Mouse (Mus musculus) neural tube, embryonic 13.5 days (tissue): ENCODE data around the gene Tcf7l1. TPM values are rescaled to one million over a fixed set of nuclear protein-coding genes. Genes with fewer than 3 reads are reported as not detected.

Experiments used
- ATAC-seq: fragments of 200-750 bp; cut with Nextera tagmentation; 2 replicates; pipeline ENCODE4 v1.8.0; 2017; ENCODE audit warnings: low read depth, mild to moderate bottlenecking, moderate TSS enrichment, moderate library complexity
- H3K27ac ChIP-seq: fragments of 300-500 bp; sonication (generic); replicated peaks from 2 replicates; pipeline ENCODE4 v1.5.1; 2015; ENCODE audit warnings: moderate library complexity, mild to moderate bottlenecking, inconsistent platforms
- H3K27me3 ChIP-seq: fragments of 300-500 bp; sonication (generic); 2 replicates; pipeline ENCODE4 v1.6.1; 2015; ENCODE audit warnings: mild to moderate bottlenecking, inconsistent platforms
- H3K36me3 ChIP-seq: fragments of 300-500 bp; sonication (generic); 2 replicates; pipeline ENCODE4 v1.6.1; 2015; ENCODE audit warnings: mild to moderate bottlenecking, inconsistent platforms
- H3K4me1 ChIP-seq: fragments of 300-500 bp; sonication (generic); replicated peaks from 2 replicates; pipeline ENCODE4 v1.6.1; 2015; ENCODE audit warnings: inconsistent platforms
- H3K4me2 ChIP-seq: fragments of 300-500 bp; sonication (generic); 2 replicates; pipeline ENCODE4 v1.6.1; 2015; ENCODE audit warnings: inconsistent platforms, mild to moderate bottlenecking, moderate library complexity
- H3K4me3 ChIP-seq: fragments of 300-500 bp; sonication (generic); 2 replicates; pipeline ENCODE4 v1.5.1; 2015; ENCODE audit warnings: mild to moderate bottlenecking, inconsistent platforms
- H3K9ac ChIP-seq: fragments of 300-500 bp; sonication (generic); 2 replicates; pipeline ENCODE4 v1.6.1; 2015; ENCODE audit warnings: moderate library complexity, mild to moderate bottlenecking, inconsistent platforms
- H3K9me3 ChIP-seq: fragments of 300-500 bp; sonication (generic); 2 replicates; pipeline ENCODE4 v1.6.1; 2016; ENCODE audit warnings: inconsistent platforms
- WGBS: fragments of 180-500 bp; shearing (Covaris S2); methylation state at CpG from one replicate; pipeline ENCODE4 v1.1.7; 2015; 5-methylcytosine and 5-hydroxymethylcytosine counted together
- polyA plus RNA-seq: library from polyadenylated mRNA; unstranded; fragments of >200 nt; fragmentation: Nextera tagmentation; extraction: Ambion mirVana; gene quantifications from 2 replicates; pipeline ENCODE4 v1.2.1, GENCODE M21; 2015

Tcf7l1 gene
- polyA plus RNA-seq, 1 experiment from 2014 or later = 11.8 TPM

DNA sequence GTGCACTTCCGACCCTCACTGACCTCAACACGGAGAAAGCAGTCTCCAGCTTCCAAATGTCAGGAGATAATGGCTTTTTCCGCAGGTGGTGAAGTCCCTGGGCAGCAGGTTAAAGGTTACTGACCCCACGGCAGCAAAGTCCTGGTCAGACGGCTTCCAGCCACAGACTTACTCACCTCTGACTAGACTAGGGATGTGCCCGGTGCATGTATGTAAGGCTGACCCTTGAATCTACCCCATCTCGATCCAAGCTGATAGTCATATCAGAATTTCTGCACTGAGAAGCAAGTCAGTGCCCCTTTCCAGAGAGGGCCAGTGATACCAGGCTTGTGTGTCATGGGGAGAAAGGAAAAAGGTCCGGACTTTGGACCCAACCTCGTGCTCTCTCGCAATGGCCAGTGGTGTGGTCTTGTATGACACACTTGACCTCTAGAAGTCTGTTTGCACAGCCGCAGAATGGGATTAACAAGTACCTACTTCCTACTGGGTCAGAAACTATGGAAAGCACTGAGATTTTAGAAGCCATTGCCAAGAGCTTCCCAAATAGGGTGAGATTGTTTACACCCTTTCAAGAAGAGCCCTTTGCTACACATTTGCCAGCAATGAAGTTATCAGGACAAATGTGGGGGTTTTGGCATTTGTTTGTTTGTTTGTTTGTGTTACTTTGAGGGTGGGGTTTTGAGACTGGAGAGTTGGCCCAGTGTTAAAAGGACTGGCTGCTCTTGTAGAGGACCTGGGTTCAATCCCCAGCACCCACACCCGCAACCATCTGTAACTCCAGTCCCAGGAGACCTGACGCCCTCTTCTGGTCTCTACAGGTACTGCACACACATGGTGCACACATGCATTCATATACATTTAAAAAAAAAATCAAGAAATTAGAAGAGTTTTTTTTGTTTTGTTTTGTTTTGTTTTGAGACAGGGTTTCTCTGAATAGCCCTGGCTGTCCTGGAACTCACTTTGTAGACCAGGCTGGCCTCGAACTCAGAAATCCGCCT is 10.0 kb downstream of the Tcf7l1 start:
- H3K27me3 ChIP-seq = no peaks in the 10 kb centered on the region
- ATAC-seq = no peak

DNA sequence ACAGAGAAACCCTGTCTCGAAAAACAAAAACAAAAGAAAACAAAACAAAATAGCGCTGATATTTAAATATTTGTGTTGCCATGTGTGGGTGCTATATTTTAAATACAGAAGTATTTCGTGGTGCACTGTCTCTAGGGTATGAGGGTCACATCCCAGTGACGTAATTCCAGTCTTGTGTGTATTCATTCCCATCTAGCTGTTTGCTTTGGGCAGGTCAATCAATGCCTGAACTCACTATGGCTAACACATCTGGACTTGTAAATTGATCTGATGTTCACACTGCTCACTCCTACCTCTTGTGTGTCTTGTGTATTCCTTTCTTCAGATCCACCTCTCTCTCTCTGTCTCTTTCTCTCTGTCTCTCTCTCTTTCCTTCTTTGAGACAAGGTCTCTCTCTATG is 11.8 kb downstream of the Tcf7l1 start:
- Histone ChIP-seq H3K4me1 (no peaks in the 10 kb centered on the region; the same call in 1 of the 2 replicates), H3K36me3 (0 out of 2 replicates have a peak, but pooled peaks cover 8% of the 10 kb centered on the region), H3K27me3 (no peaks in the 10 kb centered on the region), H3K9ac (no peak overlapping the region), H3K4me3 (no peak overlapping the region), H3K27ac (no peak overlapping the region), H3K9me3 (no peaks in the 10 kb centered on the region), H3K4me2 (no peak overlapping the region)
- WGBS = 93% methylated on average over 4 of the region's 4 CpGs
- no peak for ATAC-seq

More for the DNA sequence above, 10.0 kb downstream of the Tcf7l1 start:
- H3K4me1 ChIP-seq = no peaks in the 10 kb centered on the region; the same call in 1 of the 2 replicates
- no peak overlapping the region for H3K4me3 ChIP-seq
- H3K9me3 ChIP-seq = no peaks in the 10 kb centered on the region
- 91% methylated on average over 15 of the region's 15 CpGs for WGBS
- no peak overlapping the region for H3K9ac ChIP-seq
- H3K4me2 ChIP-seq = no peak overlapping the region
- H3K36me3 ChIP-seq = 0 out of 2 replicates have a peak, but pooled peaks cover 8% of the 10 kb centered on the region
- H3K27ac ChIP-seq = no peak overlapping the region

DNA sequence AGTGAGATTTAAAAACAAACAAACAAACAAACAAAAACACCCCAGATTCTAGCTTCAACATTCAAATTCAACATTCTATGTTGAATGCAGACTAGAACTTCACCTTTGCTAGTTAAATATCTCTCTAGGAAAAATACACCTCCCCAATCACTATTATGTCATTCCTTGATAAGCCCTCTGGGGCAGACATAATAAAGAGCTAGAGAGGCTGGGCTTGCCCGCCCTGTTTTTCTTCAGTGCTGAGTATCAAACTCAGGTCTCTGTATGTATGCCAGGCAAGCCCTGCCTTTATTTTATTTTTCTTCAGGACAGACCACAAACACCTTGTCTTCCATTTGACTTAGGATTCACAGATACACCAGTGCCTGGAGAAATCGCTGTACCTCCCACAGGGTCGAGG is 14.8 kb downstream of the Tcf7l1 start:
- 54% methylated on average over 3 of the region's 3 CpGs for WGBS

DNA sequence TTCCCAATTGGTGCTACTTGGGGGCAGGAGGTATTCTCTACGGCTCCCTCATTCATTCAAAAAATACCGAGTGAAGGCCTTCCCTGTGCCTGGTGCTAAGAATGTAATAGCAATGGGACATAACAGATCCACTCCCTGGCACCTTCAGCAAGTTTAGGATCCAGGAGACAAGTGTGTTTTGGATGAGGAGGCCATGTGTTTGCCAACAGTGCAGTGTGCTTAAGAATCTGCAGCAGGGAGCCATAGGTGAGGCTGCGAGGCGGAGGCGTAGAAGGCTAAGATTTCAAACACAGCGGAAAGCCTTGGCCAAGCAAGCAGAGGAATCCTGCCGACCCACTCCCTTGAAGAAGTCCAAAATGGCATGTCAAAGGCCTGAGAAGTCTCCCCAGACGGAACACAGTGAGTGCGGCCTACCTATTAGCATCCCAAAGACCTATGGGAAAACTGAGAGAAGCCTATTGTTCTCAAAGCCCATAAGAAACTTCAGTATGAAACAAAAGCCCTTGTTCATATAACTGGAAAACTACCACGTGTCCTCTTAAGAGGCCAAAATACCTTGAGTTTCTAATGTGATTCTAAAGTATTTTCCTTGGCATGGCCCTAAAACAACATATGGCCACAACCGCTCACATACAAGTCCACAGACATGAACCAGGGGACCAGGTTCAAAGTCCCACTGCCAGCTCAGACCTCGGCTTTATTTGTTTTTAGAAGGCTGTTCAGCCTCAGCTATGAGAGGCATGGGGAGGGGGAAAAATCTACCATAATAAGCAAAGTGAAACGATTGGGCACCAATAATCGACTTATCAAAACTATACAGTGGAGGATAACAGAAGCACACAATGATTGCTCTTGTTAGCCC is 18.9 kb downstream of the Tcf7l1 start:
- Histone ChIP-seq H3K9me3 (no peaks in the 10 kb centered on the region), H3K27me3 (no peaks in the 10 kb centered on the region), H3K9ac (no peak overlapping the region), H3K4me2 (no peak overlapping the region), H3K4me1 (peaks cover 28% of the 10 kb centered on the region), H3K27ac (no peak overlapping the region), H3K4me3 (no peak overlapping the region), H3K36me3 (no peaks in the 10 kb centered on the region)
- ATAC-seq = no peak
- WGBS = 75% methylated on average over 14 of the region's 14 CpGs

More for the DNA sequence above, 14.8 kb downstream of the Tcf7l1 start:
- ATAC-seq = no peak
- no peaks in the 10 kb centered on the region for H3K9me3 ChIP-seq
- no peaks in the 10 kb centered on the region for H3K36me3 ChIP-seq
- H3K27me3 ChIP-seq = no peaks in the 10 kb centered on the region
- no peak overlapping the region for H3K4me2 ChIP-seq
- no peak overlapping the region for H3K27ac ChIP-seq
- H3K4me3 ChIP-seq = no peak overlapping the region
- peaks cover 7% of the 10 kb centered on the region for H3K4me1 ChIP-seq
- H3K9ac ChIP-seq = no peak overlapping the region

DNA sequence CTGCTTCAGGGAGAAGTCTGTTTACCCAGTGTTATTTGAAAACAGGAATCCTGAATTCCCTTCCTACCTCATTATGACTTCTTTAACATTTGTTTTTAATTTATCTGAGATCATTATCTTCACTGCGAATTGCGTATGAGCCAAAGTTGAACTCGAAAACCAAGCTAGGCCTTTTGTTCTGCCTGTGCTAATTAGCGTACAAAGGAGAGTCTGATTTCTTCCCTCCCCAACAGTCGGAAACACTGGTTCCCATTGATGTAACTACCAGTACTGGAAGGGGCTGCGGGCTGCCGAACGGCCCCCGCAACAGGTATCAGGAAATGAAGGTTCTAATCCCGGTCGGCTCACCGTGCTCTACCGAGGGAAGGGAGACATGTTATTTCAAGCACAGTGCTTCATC is 19.7 kb downstream of the Tcf7l1 start:
- no peaks in the 10 kb centered on the region for H3K27me3 ChIP-seq
- no peak overlapping the region for H3K4me3 ChIP-seq
- ATAC-seq = no peak
- no peaks in the 10 kb centered on the region for H3K9me3 ChIP-seq
- no peaks in the 10 kb centered on the region for H3K36me3 ChIP-seq
- WGBS = 78% methylated on average over 13 of the region's 13 CpGs
- H3K9ac ChIP-seq = no peak overlapping the region
- H3K27ac ChIP-seq = peak overlapping the region; percentile 64; the same call in 1 of the 2 replicates
- peaks cover 28% of the 10 kb centered on the region for H3K4me1 ChIP-seq
- no peak overlapping the region for H3K4me2 ChIP-seq

DNA sequence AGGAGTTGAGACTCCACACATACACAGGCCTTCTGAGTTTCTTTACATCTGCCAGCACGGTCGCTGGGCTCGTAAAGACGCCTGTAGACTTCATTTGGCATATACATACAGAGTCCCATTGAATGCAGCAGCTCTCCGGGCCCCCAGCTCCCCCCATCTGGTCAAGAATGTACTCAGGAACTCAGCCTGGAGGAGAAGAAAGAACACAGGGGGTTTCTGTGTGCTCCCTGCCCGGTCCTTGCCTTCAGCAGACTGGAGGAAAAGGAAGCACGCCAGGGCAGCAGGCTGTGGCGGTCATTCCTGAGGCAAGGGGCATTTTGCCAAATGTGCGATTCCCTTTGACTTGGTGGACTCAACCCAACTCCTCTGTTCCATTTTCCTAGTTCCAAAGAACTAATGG is 20.2 kb downstream of the Tcf7l1 start:
- H3K27ac ChIP-seq = peak overlapping the region; percentile 64; the same call in 1 of the 2 replicates
- WGBS = 70% methylated on average over 9 of the region's 9 CpGs
- no peaks in the 10 kb centered on the region for H3K27me3 ChIP-seq
- H3K4me3 ChIP-seq = no peak overlapping the region
- H3K36me3 ChIP-seq = no peaks in the 10 kb centered on the region
- peaks cover 32% of the 10 kb centered on the region for H3K4me1 ChIP-seq
- peak; percentile 52 for ATAC-seq
- no peaks in the 10 kb centered on the region for H3K9me3 ChIP-seq
- no peak overlapping the region for H3K4me2 ChIP-seq
- no peak overlapping the region for H3K9ac ChIP-seq

DNA sequence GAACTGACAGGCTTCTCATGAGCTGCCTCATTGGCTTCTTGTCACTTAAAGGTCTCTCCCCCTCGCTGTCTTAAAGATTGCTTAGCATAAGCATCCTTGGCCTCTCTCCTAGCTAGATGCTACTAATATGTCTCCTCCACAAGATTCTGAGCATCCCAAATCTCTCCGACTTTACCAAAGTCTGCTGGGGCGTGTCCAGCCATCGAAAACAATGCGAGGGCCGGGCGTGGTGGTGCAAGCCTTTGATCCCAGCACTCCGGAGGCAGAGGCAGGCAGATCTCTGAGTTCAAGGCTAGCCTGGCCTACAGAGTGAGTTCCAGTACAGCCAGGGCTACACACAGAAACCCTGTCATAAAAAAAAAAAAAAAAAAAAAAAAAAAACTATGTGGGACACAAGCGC is 21.0 kb downstream of the Tcf7l1 start:
- 95% methylated on average over 9 of the region's 9 CpGs for WGBS
- H3K36me3 ChIP-seq = no peaks in the 10 kb centered on the region
- H3K27ac ChIP-seq = no peak overlapping the region
- H3K4me2 ChIP-seq = no peak overlapping the region
- peaks cover 35% of the 10 kb centered on the region for H3K4me1 ChIP-seq
- H3K9ac ChIP-seq = no peak overlapping the region
- ATAC-seq = no peak
- H3K9me3 ChIP-seq = no peaks in the 10 kb centered on the region
- H3K4me3 ChIP-seq = no peak overlapping the region
- no peaks in the 10 kb centered on the region for H3K27me3 ChIP-seq

DNA sequence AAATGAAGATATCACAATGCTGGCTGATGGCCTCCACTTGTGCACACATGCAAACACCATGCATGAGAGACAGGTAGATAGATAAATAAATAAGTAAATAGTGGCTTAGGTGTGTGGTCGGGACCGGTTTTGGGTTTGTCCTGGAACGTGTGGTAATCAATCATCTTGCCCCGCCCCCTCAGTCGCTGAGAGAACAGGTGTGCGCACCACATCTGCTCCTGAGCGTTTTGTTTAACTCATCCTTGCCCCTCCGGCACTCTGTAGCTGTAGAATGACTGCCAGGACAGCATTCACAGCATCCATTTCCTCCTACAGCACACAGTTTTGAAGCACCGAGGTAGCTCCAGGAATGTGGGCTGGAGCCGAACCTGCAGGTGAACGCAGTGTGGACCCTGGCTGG is 25.4 kb downstream of the Tcf7l1 start:
- WGBS = 52% methylated on average over 11 of the region's 11 CpGs
- H3K4me1 ChIP-seq = peaks cover 37% of the 10 kb centered on the region

DNA sequence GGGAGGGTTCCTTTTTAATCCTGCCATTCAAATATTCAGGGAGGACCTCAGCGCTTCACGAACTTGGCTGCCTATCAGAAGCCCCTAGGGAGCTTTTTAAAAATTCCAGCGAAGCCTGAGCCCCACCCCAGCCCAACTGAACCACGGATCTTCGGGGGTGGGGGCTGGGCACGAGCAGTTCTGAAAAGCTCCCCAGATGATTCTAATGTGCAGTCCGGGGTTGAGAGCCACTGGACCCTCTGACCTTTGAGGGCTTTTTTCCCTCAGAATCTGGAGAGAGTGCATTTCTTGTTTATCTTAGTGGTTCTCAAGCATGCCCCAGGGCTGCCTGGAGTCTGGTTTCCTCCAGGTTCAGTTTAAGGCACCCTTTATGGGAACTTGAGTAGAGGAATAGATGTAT is 27.4 kb downstream of the Tcf7l1 start:
- no peaks in the 10 kb centered on the region for H3K36me3 ChIP-seq
- no peak overlapping the region for H3K9ac ChIP-seq
- no peak overlapping the region for H3K27ac ChIP-seq
- WGBS = 27% methylated on average over 7 of the region's 7 CpGs
- ATAC-seq = no peak
- H3K4me3 ChIP-seq = no peak overlapping the region
- no peak overlapping the region for H3K4me2 ChIP-seq
- H3K9me3 ChIP-seq = no peaks in the 10 kb centered on the region
- H3K27me3 ChIP-seq = no peaks in the 10 kb centered on the region
- peaks cover 33% of the 10 kb centered on the region for H3K4me1 ChIP-seq

More for the DNA sequence above, 25.4 kb downstream of the Tcf7l1 start:
- Histone ChIP-seq H3K9ac (no peak overlapping the region), H3K9me3 (no peaks in the 10 kb centered on the region), H3K27me3 (no peaks in the 10 kb centered on the region), H3K36me3 (no peaks in the 10 kb centered on the region), H3K4me3 (no peak overlapping the region), H3K27ac (no peak overlapping the region), H3K4me2 (no peak overlapping the region)
- ATAC-seq = no peak

DNA sequence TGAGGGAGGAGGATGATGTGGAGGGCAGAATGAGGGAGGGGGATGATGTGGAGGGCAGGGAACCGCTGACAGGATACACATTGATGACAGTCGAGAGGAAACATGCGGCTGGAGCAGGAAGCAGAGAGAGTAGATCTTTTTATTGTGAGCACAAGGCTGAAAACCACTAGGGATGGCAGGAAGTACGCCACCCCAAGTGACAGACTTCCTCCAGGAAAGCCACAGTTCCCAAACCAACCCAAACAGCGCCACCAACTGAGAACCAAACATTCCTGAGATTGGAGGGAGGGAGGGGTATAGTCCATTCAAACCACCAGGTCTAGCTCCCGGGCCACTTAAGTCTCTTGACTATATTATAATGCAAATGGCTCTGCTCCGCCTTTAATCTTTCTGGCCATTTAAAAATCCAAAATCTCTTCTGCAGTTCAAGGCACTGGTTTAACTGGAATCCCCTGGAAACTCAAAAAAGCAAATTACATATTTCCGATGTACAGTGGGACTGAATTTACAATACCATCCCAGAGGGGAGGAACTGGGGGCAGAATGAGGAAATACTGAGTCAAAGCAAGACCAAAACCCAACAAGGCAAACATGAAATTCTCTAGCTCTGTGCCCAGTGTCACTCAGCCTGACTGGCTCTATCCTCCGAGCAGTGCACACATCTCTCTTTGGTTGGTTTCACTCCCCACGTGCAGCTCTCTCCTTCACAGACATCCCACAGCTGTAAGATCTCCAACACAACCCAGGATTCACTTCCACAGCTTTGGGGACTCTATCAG is 30.6 kb downstream of the Tcf7l1 start:
- ATAC-seq = no peak
- Histone ChIP-seq H3K36me3 (no peaks in the 10 kb centered on the region), H3K4me2 (no peak overlapping the region), H3K27me3 (no peaks in the 10 kb centered on the region), H3K9ac (no peak overlapping the region), H3K27ac (no peak overlapping the region), H3K4me1 (peaks cover 35% of the 10 kb centered on the region), H3K4me3 (no peak overlapping the region), H3K9me3 (no peaks in the 10 kb centered on the region)
- 57% methylated on average over 10 of the region's 10 CpGs for WGBS

DNA sequence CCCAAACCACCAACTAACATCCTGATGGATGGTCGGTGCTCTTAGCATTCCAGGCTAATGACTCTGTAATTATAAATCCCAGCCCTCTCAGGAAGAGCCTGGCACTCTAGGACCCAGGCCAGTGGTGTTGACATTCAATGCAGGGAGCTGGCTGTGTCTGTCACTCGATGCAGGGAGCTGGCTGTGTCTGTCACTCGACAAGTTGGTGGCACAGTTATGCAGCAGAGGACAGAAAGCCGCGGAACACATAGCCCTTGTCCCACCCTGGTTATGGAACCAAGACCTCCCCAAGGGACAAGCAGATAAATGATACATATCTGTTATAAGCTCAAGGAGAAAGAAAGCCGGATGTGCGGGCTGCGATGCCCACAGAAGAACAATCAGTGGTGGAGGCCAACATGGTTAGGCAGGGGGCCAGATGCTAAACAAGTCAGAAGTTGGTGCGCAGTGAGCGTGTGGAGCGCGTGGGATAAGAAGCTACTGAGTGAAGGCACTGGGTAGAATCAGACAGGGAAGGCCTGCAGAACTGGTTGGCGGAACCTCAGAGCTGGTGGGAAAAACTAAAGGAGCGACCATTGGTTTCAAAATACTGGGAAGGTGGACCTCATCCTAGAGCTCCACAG is 33.7 kb downstream of the Tcf7l1 start:
- Histone ChIP-seq H3K4me1 (peaks cover 24% of the 10 kb centered on the region; the same call in 1 of the 2 replicates), H3K4me3 (no peak overlapping the region), H3K4me2 (no peak overlapping the region), H3K27ac (no peak overlapping the region), H3K9ac (no peak overlapping the region), H3K36me3 (no peaks in the 10 kb centered on the region), H3K9me3 (no peaks in the 10 kb centered on the region), H3K27me3 (no peaks in the 10 kb centered on the region)
- 0 out of 2 replicates have a peak, but pooled peaks have one; percentile 40 for ATAC-seq
- WGBS = 77% methylated on average over 14 of the region's 14 CpGs
